Mouse (Mus musculus) heart, postnatal 14 days (tissue): Measurements from ENCODE around the gene Gm867. TPM values are rescaled to one million over a fixed set of nuclear protein-coding genes. Genes with fewer than 3 reads are reported as not detected.
A peak's percentile ranks its signal among the peaks of the same experiment; 100 is the strongest.

Experiments
- DNase-seq, 2 experiments: peaks; one replicate each; pipeline ENCODE4 v3.0.0; 2021 to 2022
- intact Hi-C: fragments of 180-260 bp; cut with DNase I; formaldehyde crosslinking; loops from one replicate; pipeline ENCODE4 v1.15.1; 2025
- total RNA-seq, 2 experiments: library from RNA; stranded (reverse); gene quantifications; 2 replicates each; pipeline ENCODE4 v1.2.3; 2021

The Gm867 gene
- total RNA-seq, 2 experiments from 2014 or later = 0.24 TPM; not detected in 1

GRCm38 (mm10) chr10:75939481-75940234 is 814 bp downstream of the Gm867 start:
- intact Hi-C loops = no loop called here
- no peak for DNase-seq

DNA sequence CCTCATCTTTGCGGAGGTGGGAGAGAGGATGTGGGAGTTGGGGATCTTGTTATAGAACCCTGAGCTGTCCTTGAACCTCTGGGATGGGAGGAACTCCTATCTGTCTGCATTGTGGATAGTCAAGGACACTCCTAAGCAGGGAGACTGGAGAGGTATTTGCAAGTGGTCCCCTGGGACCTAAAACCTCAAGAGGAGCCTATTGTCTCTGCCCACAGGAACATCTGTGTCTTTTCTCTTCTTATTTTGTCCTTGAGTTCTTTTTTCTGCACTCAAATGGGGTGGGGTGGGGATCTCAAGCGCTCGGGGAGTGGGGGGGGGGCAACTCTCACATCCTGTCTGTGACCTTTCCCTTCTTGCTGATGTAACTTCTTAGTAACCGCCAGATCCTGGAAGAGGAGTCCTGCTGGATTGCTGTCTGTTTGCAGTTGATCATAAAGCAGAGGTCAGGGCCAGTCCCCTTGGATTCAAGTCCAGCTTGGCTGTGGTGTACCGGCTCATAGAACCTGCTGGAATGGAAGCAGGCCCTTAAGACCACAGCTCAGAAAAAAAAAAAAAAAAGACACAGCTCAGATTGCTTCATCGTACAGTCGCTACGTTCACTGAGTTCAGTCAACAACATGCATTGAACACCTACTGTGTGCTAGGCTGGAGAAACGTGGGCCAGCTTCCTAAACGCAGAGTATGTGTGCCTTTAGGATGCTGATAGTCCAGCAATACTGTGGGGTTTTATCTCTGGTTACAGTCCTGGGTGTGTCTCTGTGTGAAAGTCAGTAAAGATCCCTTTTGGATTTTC is 2.4 kb downstream of the Gm867 start:
- no peak for DNase-seq
- intact Hi-C loops = no loop called here

GRCm38 (mm10) chr10:75936909-75937667 is 3.4 kb downstream of the Gm867 start:
- intact Hi-C loops = no loop called here
- no peak for DNase-seq

DNA sequence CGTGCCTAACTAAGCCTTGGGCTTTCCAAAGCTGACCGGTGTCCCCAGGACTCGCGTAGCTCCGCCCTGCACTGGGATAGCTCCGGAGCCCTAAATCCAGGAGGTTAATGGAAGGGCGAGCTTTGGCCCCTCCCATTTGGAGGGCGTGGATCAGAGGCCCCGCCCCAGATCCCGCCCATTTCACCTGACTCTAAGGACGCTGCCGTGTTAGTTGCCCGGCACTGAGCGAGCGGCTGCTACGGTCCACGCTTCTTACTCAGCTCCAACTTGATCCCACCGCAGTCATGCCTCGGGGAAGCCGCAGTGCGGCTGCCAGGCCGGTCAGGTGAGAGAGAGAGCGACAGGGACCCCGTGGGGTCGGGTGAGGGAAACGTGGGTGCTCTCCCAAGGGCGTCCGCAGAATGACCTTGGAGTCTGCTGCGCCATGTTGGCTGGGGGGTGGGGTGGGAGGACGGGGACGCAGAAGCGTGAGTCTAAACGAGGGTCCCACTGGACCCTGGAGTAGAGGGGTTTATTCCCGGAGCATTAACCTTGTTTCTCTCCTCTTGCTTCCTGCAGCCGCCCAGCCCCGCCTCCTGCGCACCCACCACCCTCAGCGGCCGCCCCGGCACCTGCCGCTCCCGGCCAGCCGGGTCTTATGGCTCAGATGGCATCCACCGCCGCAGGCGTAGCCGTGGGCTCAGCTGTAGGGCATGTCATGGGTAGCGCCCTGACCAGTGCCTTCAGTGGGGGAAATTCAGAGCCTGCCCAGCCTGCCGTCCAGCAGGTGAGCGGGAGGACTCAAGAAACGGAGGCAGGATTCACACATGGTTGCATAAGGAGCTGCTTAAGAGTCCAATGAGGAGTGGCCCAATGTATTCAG is 4.6 kb downstream of the Gm867 start, which contains the start of gene Mmp11:
TSS of gene Mmp11 (minus strand) at position 817 of the 862 bp plus-strand sequence.
- intact Hi-C loops = no loop called here
- DNase-seq = peak; percentile 61 to 70

GRCm38 (mm10) chr10:75934991-75935390 is 5.5 kb downstream of the Gm867 start:
- intact Hi-C loops = no loop called here
- no peak for DNase-seq

GRCm38 (mm10) chr10:75932891-75933290 is 7.6 kb downstream of the Gm867 start, which contains the start of gene Chchd10:
Gene Chchd10, plus strand, starts transcription at chr10:75933130.
- intact Hi-C loops = no loop called here
- no peak for DNase-seq

DNA sequence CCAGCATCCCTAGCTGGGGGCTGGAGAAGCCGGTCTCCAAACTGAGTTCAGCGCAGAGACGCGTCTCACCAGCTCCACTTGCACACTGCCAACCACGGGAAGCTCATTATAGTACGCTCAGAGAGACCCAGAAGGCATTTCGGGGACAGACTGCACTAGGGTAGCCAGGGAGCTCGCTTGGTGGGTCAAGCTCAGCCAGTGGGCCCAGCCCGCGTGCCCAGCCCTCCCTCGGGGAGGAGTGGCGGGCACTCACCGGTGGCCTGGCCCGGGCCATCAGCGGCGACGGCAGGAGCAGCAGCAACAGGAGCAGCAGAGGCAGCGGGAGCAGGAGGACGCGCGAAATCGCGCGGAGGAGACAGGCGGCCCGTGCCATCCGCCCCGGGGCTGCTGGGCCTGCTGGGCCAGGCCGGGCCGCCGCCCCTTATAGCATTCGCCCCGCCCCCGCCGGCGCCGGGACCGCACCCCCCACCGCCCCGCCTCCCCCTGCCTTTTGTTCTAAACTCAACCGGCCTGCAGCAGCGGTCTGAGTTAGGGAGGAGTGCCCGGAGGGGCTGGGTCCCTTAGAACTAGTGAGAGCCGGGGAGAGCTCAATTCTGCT is 8.3 kb downstream of the Gm867 start:
- peak; percentile 74 to 79 for DNase-seq
- intact Hi-C loops = no loop called here

GRCm38 (mm10) chr10:75931311-75931710 is 9.2 kb downstream of the Gm867 start:
- DNase-seq = no peak
- intact Hi-C loops = no loop called here

DNA sequence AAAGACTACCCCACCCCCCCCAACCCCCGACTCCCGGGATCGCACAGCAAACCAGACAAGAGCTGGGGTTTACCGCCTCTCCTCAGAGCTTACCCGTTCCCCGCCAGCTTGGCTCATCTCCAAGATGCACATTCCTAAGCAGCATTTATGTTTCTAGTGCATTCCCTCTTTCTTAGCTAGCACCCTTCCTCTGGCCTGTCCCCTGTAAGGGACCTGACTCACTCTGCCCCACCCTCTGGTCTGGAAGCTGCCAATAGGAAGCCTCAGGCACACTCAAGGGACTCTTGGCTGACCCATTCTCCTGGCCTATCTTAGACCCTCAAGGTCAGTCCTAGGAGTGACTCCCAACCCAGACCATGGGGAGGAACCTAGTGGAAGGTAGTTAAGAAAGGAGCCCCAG is 10.2 kb downstream of the Gm867 start:
- intact Hi-C loops = no loop called here
- no peak for DNase-seq

- intact Hi-C loops = no loop called here
- DNase-seq = no peak
Observed at GRCm38 (mm10) chr10:75926396-75926795, 14.1 kb downstream of the Gm867 start.

GRCm38 (mm10) chr10:75924324-75924723 is 16.1 kb downstream of the Gm867 start:
- intact Hi-C loops = no loop called here
- no peak for DNase-seq

DNA sequence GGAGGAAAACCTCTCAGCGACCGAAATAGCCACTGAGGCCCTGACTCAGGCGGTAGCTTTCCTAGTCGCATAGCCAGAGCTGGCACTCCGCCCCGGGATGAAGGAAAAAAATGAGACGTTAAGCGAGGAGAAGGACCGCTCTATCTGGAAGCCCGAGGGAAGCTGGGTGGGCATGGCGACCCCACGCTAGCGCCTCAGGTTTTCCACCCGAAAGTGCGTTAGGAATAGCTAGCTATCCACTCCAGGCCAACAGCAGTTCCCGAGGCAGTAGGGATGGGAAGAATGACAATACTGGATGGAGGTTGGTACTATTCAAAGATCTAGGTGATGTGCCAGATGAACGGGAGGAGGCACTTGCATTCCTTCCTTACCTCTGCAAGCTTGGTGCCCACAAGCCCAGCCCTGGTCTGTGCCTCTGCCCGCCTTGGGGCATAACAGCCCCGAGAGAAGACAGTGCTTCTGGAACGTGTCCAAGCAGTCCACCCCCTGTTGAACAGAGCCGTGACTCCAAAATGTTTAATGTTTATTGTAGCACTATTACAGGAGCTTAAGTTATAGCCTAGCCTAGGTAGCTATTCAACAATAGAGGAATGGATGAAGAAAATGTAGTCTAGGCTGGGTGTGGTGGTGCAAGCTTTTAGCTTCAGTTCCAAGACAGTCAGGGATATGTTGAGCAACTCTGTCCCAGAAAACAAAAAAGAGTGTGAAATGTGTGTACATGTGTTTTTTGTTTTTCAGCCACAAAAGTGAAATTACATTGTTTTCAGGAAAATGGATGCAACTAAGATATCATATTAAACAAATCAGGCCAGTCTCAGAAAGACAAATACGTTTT is 18.5 kb downstream of the Gm867 start:
- DNase-seq = peak in 1 of 2 experiments; percentile 35
- intact Hi-C loops = loop anchor here (2.0 kb wide), 1 partner anchor 29 kb away; no protein-coding TSS in a partner anchor

GRCm38 (mm10) chr10:75921026-75921725 is 19.3 kb downstream of the Gm867 start, which contains the start of gene Smarcb1:
Gene Smarcb1, minus strand, starts transcription at chr10:75921617.
- DNase-seq = peak; percentile 96 to 97
- intact Hi-C loops = loop anchor here (2.0 kb wide), 1 partner anchor 30 kb away; no protein-coding TSS in a partner anchor

GRCm38 (mm10) chr10:75919026-75919425 is 21.4 kb downstream of the Gm867 start:
- intact Hi-C loops = no loop called here

DNA sequence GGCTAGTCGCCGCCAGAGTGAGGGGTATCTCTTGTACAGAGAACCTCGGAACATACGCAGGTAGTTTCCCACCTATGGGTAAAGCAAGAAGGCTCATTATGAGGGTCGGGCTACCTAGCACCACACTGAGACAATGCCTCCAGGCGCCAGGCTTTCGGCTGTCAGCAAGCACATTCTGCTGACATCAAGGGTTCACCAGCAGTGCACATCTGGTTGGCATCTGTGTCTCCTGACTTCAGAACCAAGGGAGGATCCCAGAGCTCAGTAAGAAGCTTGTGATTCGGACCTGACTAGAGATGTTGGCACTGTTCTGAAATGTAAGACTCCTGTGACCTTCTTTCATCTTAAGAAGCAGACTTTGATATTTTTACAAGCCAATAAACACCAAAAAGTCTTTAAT is 23.6 kb downstream of the Gm867 start:
- DNase-seq = no peak
- intact Hi-C loops = no loop called here

More at GRCm38 (mm10) chr10:75919026-75919425, 21.4 kb downstream of the Gm867 start:
- DNase-seq = no peak

DNA sequence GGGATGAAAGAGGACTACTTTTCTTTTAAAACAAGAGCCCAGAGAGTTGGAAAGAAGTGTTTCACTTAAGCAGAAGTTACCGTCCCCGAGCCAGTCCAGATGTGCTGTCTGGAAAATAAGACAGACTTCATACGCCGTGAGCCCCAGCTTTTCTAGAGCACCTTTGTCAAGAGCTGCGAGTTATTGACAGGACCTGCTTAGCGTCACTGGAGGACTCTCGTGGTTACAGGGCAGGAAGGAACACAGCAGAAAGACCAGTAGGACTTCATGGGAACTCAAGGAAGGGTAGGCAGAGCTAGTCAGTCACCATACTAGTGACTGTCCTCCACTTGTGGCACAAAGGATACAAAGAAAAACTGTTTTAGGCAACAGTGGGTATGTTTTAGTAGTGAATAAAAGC is 24.9 kb downstream of the Gm867 start:
- intact Hi-C loops = no loop called here
- DNase-seq = no peak

- intact Hi-C loops = no loop called here
- DNase-seq = no peak
Observed at GRCm38 (mm10) chr10:75913013-75913589, 27.4 kb downstream of the Gm867 start.
